Mouse (Mus musculus) fat pad, adult 2 months (tissue): ENCODE data around the gene Gpr19.

ENCODE experiments used
- DNase-seq: peaks from one replicate; pipeline ENCODE4 v3.0.0-alpha.2; 2011; ENCODE audit warnings: low read depth, low spot score; ENCODE audit errors: extremely low read depth

Gene Gpr19

DNA sequence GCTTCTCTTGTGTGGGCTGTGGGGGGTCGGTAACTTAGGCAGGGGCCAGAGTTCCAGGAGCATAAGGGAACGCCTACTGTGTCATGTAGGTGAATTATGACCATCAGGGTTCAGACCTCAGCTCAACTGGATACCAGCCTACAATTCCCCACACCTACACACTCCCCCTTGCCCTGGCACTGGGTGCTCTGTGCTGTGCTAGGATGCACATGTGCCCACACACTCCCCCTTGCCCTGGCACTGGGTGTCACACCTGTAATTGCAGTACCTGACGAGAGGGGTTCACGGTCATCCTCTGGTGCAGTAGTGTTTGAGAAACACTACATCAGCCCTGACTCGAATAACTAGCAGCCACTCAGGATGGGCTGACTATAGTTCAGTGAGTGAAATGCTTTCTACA, 43.6 kb downstream of the Gpr19 start:
- no peak for DNase-seq

- DNase-seq: no peak
Observed at GRCm38 (mm10) chr6:134849985-134850384, 48.4 kb downstream of the Gpr19 start.

GRCm38 (mm10) chr6:134849461-134849860, 48.9 kb downstream of the Gpr19 start:
- DNase-seq: no peak

DNA sequence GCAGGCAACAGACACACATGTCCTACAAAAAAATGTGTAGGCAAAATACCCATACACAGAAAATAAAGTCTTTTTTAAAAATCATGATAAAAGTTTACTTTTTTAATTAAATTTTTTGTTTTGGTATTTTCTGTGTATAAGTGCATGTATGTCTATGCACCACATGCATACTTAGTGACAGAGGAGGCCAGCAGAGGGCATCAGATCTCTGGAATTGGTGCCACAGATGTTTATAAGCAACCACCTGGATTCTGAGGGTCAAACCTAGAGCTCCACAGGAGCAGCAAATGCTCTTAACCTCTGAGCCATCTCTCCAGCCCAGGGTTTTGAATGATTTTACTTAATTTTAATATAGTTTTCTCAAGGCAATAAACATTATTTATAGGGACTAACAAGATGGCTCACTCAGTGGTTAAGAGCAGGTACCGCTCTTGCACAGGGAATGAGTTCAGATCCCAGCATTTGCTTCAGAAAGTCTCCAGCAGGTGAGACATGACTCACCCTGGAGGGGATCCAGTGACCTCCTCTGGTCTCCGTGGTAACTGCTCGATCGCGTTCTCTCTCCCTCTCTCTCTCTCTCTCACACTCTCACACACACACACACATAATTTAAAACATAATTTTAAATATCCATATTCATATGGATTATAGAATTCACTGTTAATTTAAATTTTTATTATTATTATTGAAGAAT, 50.0 kb downstream of the Gpr19 start:
- no peak for DNase-seq

DNA sequence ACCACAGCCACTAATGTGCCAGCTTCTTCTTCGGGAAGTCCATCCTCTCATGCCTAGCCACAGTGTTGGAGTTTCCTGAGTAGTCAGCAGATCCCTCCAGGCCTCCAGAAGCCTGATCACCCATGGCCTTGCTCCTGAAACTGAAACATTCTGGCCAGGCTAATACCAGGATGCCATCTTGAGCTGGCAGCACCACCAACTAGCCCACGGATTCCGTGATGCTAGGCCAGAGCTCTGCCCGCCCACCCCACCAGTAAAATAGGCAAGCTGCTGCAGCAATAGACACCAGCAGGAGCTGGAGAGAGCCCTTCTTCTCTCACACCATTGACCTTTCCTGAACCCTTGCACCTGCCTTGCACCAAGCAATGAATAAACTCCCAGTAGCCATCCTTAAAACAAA, 50.8 kb downstream of the Gpr19 start:
- no peak for DNase-seq

GRCm38 (mm10) chr6:134846308-134846707, 52.1 kb downstream of the Gpr19 start:
- no peak for DNase-seq

GRCm38 (mm10) chr6:134845726-134846125, 52.7 kb downstream of the Gpr19 start:
- DNase-seq: no peak

GRCm38 (mm10) chr6:134840346-134840745, 58.0 kb downstream of the Gpr19 start:
- no peak for DNase-seq

DNA sequence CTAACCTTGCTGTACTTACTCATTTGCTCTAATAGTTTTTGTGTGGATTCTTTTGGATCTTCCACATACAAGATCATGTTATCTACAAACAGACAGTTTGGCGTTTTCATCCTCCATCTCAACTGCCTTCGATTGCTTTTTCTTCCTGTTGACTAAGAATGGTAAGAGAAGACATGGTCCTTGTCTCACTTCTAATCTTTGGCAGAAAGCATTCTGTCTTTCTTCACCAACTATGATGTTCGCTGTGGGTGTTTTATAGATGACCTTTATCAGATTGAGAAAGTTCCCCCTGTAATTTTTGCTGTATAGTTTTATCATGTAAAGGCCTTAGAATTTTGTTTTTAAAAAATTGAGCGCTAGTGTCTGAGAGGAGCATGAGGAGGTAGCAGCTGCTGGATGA, 60.3 kb downstream of the Gpr19 start:
- no peak for DNase-seq

DNA sequence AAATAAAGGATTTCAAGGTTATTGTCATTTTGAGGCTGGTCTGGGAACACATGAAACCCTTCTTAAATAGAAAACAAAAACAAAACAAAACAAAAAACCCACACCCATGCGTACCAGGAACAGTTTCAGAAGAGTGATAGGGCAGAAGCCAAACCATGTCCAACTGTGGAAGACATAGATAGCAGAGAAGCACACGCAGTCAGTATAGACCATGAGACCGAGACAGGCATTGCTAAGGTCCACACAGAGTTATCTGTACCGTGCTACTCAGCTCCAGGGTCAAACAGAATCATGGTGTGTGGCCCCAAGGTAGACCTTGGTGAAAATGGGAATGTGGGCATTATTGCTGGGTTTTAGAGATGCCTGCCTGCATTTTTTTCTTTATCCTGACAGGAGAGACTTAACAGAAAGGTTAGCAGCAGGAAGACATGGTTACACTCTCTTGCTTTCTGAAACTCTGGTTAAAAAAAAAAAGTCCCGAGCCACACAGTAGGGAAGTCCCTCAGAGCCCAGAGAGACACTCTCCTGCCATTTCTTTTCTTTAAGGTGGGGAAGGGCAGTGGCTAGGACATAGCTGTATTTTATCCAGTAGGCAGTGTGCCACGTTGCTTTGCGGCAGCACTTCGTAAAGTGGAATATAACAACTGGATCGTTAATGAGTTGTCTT, 63.7 kb downstream of the Gpr19 start:
- DNase-seq: no peak

- no peak for DNase-seq
Observed at GRCm38 (mm10) chr6:134830776-134831175, 67.6 kb downstream of the Gpr19 start.

- DNase-seq: peak; percentile 84
Observed at GRCm38 (mm10) chr6:134829786-134830700, 68.3 kb downstream of the Gpr19 start, which contains the start of gene Crebl2. Crebl2 (plus strand) TSS chr6:134830154.

DNA sequence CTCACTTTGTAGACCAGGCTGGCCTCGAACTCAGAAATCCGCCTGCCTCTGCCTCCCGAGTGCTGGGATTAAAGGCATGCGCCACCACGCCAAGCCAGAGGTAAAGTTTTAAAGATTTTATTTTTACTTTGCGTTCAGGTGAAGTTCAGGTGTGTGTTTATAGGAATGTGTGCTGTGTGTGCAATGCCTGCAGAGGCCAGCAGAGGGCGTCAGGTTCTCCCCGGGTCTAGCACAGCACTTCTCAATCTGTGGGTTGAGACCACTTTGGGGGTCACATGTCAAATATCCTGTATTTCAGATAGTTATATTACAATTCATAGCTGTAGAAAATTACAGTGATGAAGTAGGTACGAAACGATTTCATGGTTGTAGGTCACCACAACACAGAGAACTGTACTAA, 75.5 kb downstream of the Gpr19 start:
- no peak for DNase-seq

DNA sequence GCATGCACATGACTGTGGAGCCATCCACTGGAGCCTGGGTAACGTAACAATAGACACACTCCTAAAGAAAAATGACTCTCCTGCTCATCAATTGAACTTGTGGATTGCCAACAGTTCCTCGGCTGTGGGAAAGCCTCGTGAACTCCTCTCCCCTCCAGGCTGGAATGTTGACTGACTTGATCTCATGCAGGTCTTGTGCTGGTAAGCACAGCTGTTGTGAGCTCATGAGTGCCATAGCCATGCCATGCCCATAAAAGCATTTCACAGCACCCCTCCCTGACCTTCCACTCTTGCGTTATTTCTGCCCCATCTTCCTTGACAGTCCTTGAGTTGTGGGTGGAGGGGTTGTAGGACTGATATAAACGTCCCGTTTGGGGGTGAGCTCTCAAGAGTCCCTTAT, 78.0 kb downstream of the Gpr19 start:
- no peak for DNase-seq

- DNase-seq: no peak
Observed at GRCm38 (mm10) chr6:134819741-134820140, 78.6 kb downstream of the Gpr19 start.
